Mouse (Mus musculus) urinary bladder, postnatal 0 days (tissue): ENCODE measurements around the gene Cyp4f14. TPM values are rescaled to one million over a fixed set of nuclear protein-coding genes. Genes with fewer than 3 reads are reported as not detected.

ENCODE experiments used
- polyA plus RNA-seq: library from polyadenylated mRNA; unstranded; fragments of >200 nt; fragmentation: Nextera tagmentation; extraction: Ambion mirVana; gene quantifications from 2 replicates; pipeline ENCODE4 v1.2.1, GENCODE M21; 2015

Gene Cyp4f14
- polyA plus RNA-seq: not detected in 2 replicates

DNA sequence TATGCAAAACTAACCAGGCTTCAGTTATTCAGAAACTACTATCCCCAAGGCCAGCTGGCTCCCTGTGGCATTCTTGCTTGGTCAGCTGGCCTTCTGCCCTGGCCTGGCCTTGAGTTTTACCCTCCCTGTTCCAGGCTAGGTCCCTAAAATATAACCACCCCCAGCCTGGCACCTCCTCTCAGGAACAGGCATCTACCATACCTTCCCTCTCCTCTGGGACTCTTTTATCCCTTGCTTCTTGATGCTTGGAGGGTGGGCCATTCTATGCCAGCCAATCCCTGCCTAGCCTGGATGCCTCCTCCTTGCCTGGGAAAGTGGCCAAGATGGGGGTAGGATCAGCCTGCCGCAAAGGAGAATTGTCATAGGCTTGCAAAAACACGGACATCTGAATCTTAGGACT lies at the start of gene Cyp4f14:
TSS of gene Cyp4f14 (minus strand) at position 212 of the 400 bp plus-strand sequence.

DNA sequence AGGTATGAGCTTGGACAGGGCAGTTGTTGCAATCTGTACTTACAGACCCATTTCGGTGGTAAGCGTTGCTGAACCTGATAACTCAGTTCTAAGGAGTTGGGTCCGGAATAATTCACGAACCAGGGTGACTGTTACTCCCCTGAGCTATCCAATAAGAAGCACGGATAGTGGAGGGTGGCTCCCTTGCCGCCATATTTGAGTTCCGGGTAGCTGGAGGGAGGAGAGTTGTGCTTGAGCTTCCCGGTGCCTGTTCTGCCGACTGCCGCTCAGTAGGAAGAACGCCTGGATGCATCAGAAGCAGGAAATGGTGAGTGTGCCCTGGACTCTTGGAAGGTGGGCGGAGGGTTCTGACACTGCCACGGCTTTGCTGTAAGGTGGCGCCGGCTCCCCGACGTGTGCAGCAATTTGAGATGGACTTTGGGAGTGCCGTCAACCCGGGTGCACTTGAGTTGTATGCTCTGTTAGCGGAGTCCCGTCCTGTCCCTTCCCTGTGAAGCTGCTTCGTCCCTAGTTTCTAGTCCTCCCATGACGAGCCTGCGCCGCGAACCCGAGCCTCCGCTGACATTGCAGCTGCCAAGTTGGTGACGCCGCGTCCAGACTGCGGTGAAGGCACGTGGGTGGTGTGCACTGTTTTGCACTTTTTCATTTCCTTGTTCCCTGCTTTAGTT lies 48.6 kb upstream of the Cyp4f14 start, which contains the start of gene Zfp472:
TSS of gene Zfp472 (plus strand) at position 192 of the 668 bp plus-strand sequence.

DNA sequence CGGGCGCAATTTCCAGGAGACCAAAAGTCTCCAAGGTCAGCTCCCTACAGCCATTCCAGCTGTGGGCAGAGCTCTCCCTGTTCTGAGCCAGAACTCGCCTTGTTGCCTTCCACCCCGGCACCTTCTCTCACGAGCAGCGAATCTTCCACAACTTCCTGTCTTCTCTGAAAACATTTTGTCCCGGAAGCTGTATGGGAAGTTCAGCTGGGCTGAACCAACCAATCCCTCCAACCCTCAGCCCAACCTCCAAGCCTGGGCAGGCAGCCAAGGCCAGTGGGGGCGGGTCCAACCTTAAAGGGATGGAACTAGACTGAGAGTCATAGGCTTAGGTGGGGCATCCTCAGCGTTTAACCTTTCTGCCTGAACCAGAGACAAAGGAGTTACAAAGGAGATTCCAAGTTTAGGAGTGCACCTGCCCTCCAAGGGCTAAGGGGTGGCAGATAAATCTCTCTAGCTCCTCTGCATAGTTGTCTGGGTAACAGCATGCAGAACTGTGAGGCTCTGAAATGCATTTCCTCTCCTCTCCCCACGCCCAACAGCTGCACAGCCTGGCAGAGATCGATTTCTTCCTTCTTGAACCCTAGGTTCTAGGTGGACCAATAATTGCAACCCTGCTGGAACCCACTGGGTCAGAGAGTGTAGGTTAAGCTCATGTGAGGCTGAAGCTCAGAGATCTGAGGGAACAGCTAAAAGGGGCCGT lies 30.2 kb upstream of the Cyp4f14 start, which contains the start of gene Cyp4f13:
TSS of gene Cyp4f13 (minus strand) at position 188 of the 700 bp plus-strand sequence.

GRCm38 (mm10) chr17:32891239-32892180 lies 25.6 kb downstream of the Cyp4f14 start, which contains the start of gene Zfp870:
TSS of gene Zfp870 (minus strand) at chr17:32891642.

Other genes with a start within 250 kb of the Cyp4f14 start
- 1.3 and 1.4 TPM in 2 replicates for gene Cyp4f15, start 231.7 kb downstream of the Cyp4f14 start, polyA plus RNA-seq
- gene Zfp871, start 129.1 kb downstream of the Cyp4f14 start, polyA plus RNA-seq: 21.6 TPM in 2 replicates
- 6.3 and 7.3 TPM in 2 replicates for gene Zfp811, start 107.4 kb downstream of the Cyp4f14 start, polyA plus RNA-seq
- 4.2 and 5.7 TPM in 2 replicates for gene Zfp799, start 87.1 kb downstream of the Cyp4f14 start, polyA plus RNA-seq
- gene Zfp870, start 25.7 kb downstream of the Cyp4f14 start, polyA plus RNA-seq: 3.1 and 3.5 TPM in 2 replicates
- gene Cyp4f13, start 30.1 kb upstream of the Cyp4f14 start, polyA plus RNA-seq: 16.0 and 18.7 TPM in 2 replicates
- 4.0 and 4.2 TPM in 2 replicates for gene Zfp472, start 48.5 kb upstream of the Cyp4f14 start, polyA plus RNA-seq
- 5.5 and 6.2 TPM in 2 replicates for gene Zfp952, start 75.8 kb upstream of the Cyp4f14 start, polyA plus RNA-seq
- 2.8 and 3.1 TPM in 2 replicates for gene Zfp763, start 116.1 kb upstream of the Cyp4f14 start, polyA plus RNA-seq
- not detected in 2 replicates for gene 4921501E09Rik, start 150.7 kb upstream of the Cyp4f14 start, polyA plus RNA-seq
- 2.8 and 3.8 TPM in 2 replicates for gene Zfp563, start 172.0 kb upstream of the Cyp4f14 start, polyA plus RNA-seq
- not detected in 2 replicates for gene Morc2b, start 222.3 kb upstream of the Cyp4f14 start, polyA plus RNA-seq